Mouse (Mus musculus): Measurements from ENCODE around the gene Mrtfa. TPM values are rescaled to one million over a fixed set of nuclear protein-coding genes. Genes with fewer than 3 reads are reported as not detected.

The Mrtfa gene
- polyA plus RNA-seq, 1 experiment from 2014 or later: 23.6 TPM

DNA sequence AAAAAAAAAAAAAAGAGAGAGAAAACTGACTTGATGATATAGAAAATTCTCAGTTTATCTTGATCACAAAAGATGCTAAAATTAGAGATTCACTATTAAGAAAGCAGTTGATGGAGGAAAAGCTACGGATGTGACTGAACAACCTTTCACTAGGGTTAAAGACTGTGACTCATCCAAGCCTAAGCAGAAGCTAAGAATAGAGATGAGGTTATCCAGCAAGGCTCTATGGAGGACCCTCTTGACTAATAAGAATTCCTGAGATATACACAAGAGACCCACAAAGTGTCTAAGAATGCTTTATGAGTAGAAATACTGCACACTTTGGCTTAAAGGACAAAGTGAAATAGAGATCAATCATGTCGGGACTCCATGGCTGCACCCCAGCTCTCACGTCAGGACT, 14.9 kb downstream of the Mrtfa start:
- Histone ChIP-seq H3K4me1 (no peaks in the 10 kb centered on the region), H3K36me3 (no peaks in the 10 kb centered on the region), H3K4me2 (replicated peaks) (no peak overlapping the region), H3K27ac (no peak overlapping the region), H3K27me3 (no peaks in the 10 kb centered on the region), H3K4me3 (no peak overlapping the region), H3K9me3 (no peaks in the 10 kb centered on the region), H3K9ac (no peak overlapping the region)
- ATAC-seq (ENCODE audit: insufficient number of reproducible peaks, insufficient read depth, low FRiP score, low TSS enrichment): no peak
- 91% methylated on average over 3 of the region's 3 CpGs for WGBS

- H3K36me3 ChIP-seq: no peaks in the 10 kb centered on the region
- H3K9me3 ChIP-seq: no peaks in the 10 kb centered on the region
- no peak overlapping the region for H3K9ac ChIP-seq
- no peaks in the 10 kb centered on the region for H3K27me3 ChIP-seq
- no peak overlapping the region for H3K27ac ChIP-seq
- 86% methylated on average over 8 of the region's 8 CpGs for WGBS
- no peak for ATAC-seq (ENCODE audit: insufficient number of reproducible peaks, insufficient read depth, low FRiP score, low TSS enrichment)
- H3K4me3 ChIP-seq: no peak overlapping the region
- no peak overlapping the region for H3K4me2 ChIP-seq (replicated peaks)
- H3K4me1 ChIP-seq: no peaks in the 10 kb centered on the region
Observed at GRCm38 (mm10) chr15:81172259-81172658, 18.3 kb downstream of the Mrtfa start.

- Histone ChIP-seq H3K9me3 (no peaks in the 10 kb centered on the region), H3K4me1 (no peaks in the 10 kb centered on the region), H3K9ac (no peak overlapping the region), H3K27ac (no peak overlapping the region), H3K36me3 (no peaks in the 10 kb centered on the region), H3K4me3 (no peak overlapping the region), H3K27me3 (no peaks in the 10 kb centered on the region), H3K4me2 (replicated peaks) (no peak overlapping the region)
- ATAC-seq (ENCODE audit: insufficient number of reproducible peaks, insufficient read depth, low FRiP score, low TSS enrichment): no peak
- 79% methylated on average over 6 of the region's 6 CpGs for WGBS
Observed at GRCm38 (mm10) chr15:81168735-81169134, 21.8 kb downstream of the Mrtfa start.

- H3K4me3 ChIP-seq: no peak overlapping the region
- no peak overlapping the region for H3K4me2 ChIP-seq (replicated peaks)
- no peak overlapping the region for H3K9ac ChIP-seq
- H3K36me3 ChIP-seq: no peaks in the 10 kb centered on the region
- H3K4me1 ChIP-seq: no peaks in the 10 kb centered on the region
- WGBS: 93% methylated on average over 10 of the region's 10 CpGs
- no peak overlapping the region for H3K27ac ChIP-seq
- no peaks in the 10 kb centered on the region for H3K27me3 ChIP-seq
- no peaks in the 10 kb centered on the region for H3K9me3 ChIP-seq
- no peak for ATAC-seq (ENCODE audit: insufficient number of reproducible peaks, insufficient read depth, low FRiP score, low TSS enrichment)
Observed at GRCm38 (mm10) chr15:81167831-81168230, 22.7 kb downstream of the Mrtfa start.

GRCm38 (mm10) chr15:81166291-81166690, 24.3 kb downstream of the Mrtfa start:
- Histone ChIP-seq H3K27ac (no peak overlapping the region), H3K4me1 (0 out of 2 replicates have a peak, but pooled peaks cover 6% of the 10 kb centered on the region), H3K4me3 (no peak overlapping the region), H3K9ac (no peak overlapping the region), H3K27me3 (no peaks in the 10 kb centered on the region), H3K9me3 (no peaks in the 10 kb centered on the region), H3K36me3 (no peaks in the 10 kb centered on the region), H3K4me2 (replicated peaks) (no peak overlapping the region)
- 87% methylated on average over 5 of the region's 5 CpGs for WGBS
- no peak for ATAC-seq (ENCODE audit: insufficient number of reproducible peaks, insufficient read depth, low FRiP score, low TSS enrichment)

GRCm38 (mm10) chr15:81164560-81165310, 25.8 kb downstream of the Mrtfa start:
- WGBS: 77% methylated on average over 9 of the region's 9 CpGs

GRCm38 (mm10) chr15:81161571-81161970, 29.0 kb downstream of the Mrtfa start:
- no peaks in the 10 kb centered on the region for H3K36me3 ChIP-seq
- H3K4me2 ChIP-seq (replicated peaks): no peak overlapping the region
- no peak overlapping the region for H3K4me3 ChIP-seq
- no peak for ATAC-seq (ENCODE audit: insufficient number of reproducible peaks, insufficient read depth, low FRiP score, low TSS enrichment)
- no peaks in the 10 kb centered on the region for H3K27me3 ChIP-seq
- H3K9me3 ChIP-seq: no peaks in the 10 kb centered on the region
- no peak overlapping the region for H3K27ac ChIP-seq
- 80% methylated on average over 3 of the region's 3 CpGs for WGBS
- H3K9ac ChIP-seq: no peak overlapping the region
- H3K4me1 ChIP-seq: peaks cover 10% of the 10 kb centered on the region; the same call in 1 of the 2 replicates

More at GRCm38 (mm10) chr15:81164560-81165310, 25.8 kb downstream of the Mrtfa start:
- Histone ChIP-seq H3K4me3 (no peak overlapping the region), H3K27me3 (no peaks in the 10 kb centered on the region), H3K36me3 (no peaks in the 10 kb centered on the region), H3K9ac (no peak overlapping the region), H3K4me1 (0 out of 2 replicates have a peak, but pooled peaks cover 6% of the 10 kb centered on the region), H3K27ac (no peak overlapping the region), H3K9me3 (no peaks in the 10 kb centered on the region), H3K4me2 (replicated peaks) (no peak overlapping the region)
- no peak for ATAC-seq (ENCODE audit: insufficient number of reproducible peaks, insufficient read depth, low FRiP score, low TSS enrichment)

DNA sequence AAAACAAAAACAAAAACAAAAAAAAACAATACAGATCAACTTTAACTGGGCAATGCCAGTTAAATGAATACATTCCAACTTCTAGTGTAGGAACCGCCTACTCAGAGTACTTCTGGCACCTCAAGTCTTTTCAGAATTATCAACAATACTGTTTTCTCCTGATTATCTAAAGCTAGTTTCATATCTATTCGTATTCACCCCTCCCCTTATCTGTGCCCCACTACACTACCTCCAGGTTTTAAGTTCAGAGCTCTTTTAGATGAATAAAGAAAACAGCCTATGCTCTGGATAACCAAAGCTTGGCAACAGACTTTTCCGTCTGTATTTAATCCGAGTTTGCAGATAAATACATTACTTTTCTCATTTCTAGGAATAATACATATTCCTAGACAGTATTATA, 29.9 kb downstream of the Mrtfa start:
- Histone ChIP-seq H3K27ac (no peak overlapping the region), H3K27me3 (no peaks in the 10 kb centered on the region), H3K4me3 (no peak overlapping the region), H3K9ac (no peak overlapping the region), H3K9me3 (no peaks in the 10 kb centered on the region), H3K36me3 (no peaks in the 10 kb centered on the region), H3K4me1 (peaks cover 10% of the 10 kb centered on the region; the same call in 1 of the 2 replicates), H3K4me2 (replicated peaks) (no peak overlapping the region)
- no peak for ATAC-seq (ENCODE audit: insufficient number of reproducible peaks, insufficient read depth, low FRiP score, low TSS enrichment)
- WGBS: 90% methylated on average over 4 of the region's 4 CpGs

DNA sequence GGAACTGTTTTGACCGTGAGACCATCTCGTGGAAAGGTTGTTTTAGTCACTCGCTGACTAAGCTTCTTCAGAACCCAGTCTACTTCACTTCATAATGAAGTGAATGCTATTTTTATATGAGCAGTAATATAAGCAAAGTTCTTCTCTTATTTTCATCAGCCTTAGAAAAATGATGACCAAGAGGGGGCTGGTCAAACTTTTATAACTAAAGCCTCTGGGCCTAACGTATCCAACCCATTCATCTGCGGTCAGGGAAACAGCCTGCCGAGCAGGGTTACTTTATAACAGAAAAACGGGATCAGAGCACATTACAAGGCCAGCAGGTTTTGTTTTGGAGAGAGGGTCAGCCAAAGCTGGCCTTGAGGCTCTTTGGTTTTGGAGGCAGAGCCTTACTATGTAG, 31.3 kb downstream of the Mrtfa start:
- H3K9ac ChIP-seq: no peak overlapping the region
- no peaks in the 10 kb centered on the region for H3K9me3 ChIP-seq
- ATAC-seq (ENCODE audit: insufficient number of reproducible peaks, insufficient read depth, low FRiP score, low TSS enrichment): no peak
- no peaks in the 10 kb centered on the region for H3K27me3 ChIP-seq
- no peaks in the 10 kb centered on the region for H3K36me3 ChIP-seq
- peaks cover 17% of the 10 kb centered on the region; the same call in 1 of the 2 replicates for H3K4me1 ChIP-seq
- H3K4me3 ChIP-seq: no peak overlapping the region
- H3K27ac ChIP-seq: no peak overlapping the region
- 82% methylated on average over 7 of the region's 7 CpGs for WGBS
- no peak overlapping the region for H3K4me2 ChIP-seq (replicated peaks)

DNA sequence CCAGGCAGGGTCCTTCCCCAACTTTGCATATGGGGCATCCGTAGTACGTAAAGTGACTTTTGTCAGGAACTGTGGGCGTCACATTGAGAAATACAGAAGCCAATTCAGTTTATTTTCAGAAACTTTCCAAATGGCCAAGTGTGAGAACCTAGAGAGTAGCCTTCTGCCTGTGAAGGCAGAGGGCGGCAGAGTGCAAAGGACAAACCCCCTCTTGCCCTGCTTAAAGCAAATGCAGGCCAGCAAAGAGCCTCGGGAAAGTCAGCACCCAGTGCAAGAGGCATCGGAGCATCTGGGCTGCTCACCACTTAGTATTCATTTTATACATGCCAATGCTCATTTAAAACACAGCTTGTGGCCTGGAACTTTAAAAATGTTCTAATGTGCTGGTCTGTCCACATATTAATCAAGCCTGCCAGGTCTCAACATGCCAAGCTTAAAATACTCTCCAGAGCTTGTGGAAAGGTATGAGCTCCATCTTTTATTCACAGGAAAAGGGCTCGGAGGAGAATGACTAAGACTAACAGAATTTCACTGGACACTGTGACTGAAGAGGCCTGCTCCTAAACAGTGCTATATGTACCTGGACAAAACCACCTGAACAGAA, 31.9 kb downstream of the Mrtfa start:
- Histone ChIP-seq H3K9ac (no peak overlapping the region), H3K36me3 (no peaks in the 10 kb centered on the region), H3K9me3 (no peaks in the 10 kb centered on the region), H3K4me3 (no peak overlapping the region), H3K27ac (no peak overlapping the region), H3K4me2 (replicated peaks) (no peak overlapping the region), H3K27me3 (no peaks in the 10 kb centered on the region), H3K4me1 (peaks cover 17% of the 10 kb centered on the region; the same call in 1 of the 2 replicates)
- ATAC-seq (ENCODE audit: insufficient number of reproducible peaks, insufficient read depth, low FRiP score, low TSS enrichment): no peak
- WGBS: 82% methylated on average over 7 of the region's 7 CpGs

DNA sequence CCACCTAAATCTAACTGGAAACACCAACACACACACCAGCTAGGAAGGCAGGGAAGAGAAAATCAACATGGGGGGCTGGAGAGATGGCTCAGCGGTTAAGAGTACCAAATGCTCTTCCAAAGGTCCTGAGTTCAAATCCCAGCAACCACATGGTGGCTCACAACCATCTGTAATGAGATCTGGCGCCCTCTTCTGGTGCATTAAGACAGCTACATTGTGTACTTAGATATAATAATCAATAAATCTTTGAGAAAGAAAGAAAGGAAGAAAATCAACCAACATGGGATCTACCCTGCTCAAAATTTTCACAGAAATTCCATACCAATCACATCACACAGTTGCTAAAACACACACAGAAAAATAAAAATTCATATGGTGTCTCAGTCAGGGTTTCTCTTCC, 34.1 kb downstream of the Mrtfa start:
- H3K27ac ChIP-seq: no peak overlapping the region
- H3K36me3 ChIP-seq: no peaks in the 10 kb centered on the region
- no peak overlapping the region for H3K4me2 ChIP-seq (replicated peaks)
- no peaks in the 10 kb centered on the region for H3K27me3 ChIP-seq
- WGBS: 82% methylated on average over 2 of the region's 2 CpGs
- no peak for ATAC-seq (ENCODE audit: insufficient number of reproducible peaks, insufficient read depth, low FRiP score, low TSS enrichment)
- H3K9me3 ChIP-seq: no peaks in the 10 kb centered on the region
- H3K4me1 ChIP-seq: peaks cover 11% of the 10 kb centered on the region; the same call in 1 of the 2 replicates
- no peak overlapping the region for H3K9ac ChIP-seq
- no peak overlapping the region for H3K4me3 ChIP-seq

- WGBS: 90% methylated on average over 3 of the region's 3 CpGs
- H3K4me1 ChIP-seq: peaks cover 11% of the 10 kb centered on the region; the same call in 1 of the 2 replicates
- H3K4me2 ChIP-seq (replicated peaks): no peak overlapping the region
- no peak overlapping the region for H3K9ac ChIP-seq
- H3K27ac ChIP-seq: no peak overlapping the region
- H3K27me3 ChIP-seq: no peaks in the 10 kb centered on the region
- H3K9me3 ChIP-seq: no peaks in the 10 kb centered on the region
- ATAC-seq (ENCODE audit: insufficient number of reproducible peaks, insufficient read depth, low FRiP score, low TSS enrichment): no peak
- H3K36me3 ChIP-seq: no peaks in the 10 kb centered on the region
- no peak overlapping the region for H3K4me3 ChIP-seq
Observed at GRCm38 (mm10) chr15:81155845-81156244, 34.7 kb downstream of the Mrtfa start.
